Mouse (Mus musculus): ENCODE data around the gene Mpp3. TPM values are rescaled to one million over a fixed set of nuclear protein-coding genes. Genes with fewer than 3 reads are reported as not detected.

The Mpp3 gene
- total RNA-seq (2017), result not detected in 2 replicates

DNA sequence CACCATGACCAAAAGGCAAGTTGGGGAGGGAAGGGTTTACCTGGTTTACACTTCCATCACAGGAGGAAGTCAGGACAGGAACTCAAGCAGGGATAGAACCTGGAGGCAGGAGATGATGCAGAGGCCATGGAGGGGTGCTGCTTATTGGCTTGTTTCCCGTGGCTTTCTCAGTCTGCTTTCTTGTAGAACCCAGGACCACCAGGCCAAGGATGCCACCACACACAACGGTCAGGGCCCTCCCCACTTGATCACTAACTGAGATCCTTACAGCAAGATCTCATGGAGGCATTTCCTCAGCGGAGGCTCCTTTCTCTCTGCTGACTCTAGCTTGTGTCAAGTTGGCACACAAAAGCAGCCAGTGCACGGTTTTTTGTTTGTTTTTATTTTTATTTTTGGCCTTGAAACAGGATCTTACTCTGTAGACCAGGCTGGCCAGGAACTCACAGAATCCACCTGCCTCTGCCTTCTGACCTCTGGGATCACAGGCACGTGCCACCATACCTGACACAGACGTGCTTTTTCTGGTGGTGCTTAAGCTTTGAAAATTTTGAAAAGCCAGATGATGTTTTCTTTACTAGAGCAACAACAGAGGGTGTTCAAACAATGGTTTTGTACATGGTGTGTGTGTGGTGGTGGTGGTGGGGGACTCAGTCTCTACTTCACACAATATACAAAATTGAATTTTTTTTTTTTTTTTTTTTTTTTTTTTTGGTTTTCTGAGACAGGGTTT, at the start of gene Mpp3:
TSS of gene Mpp3 (minus strand) at position 375 of the 730 bp plus-strand sequence.
- no peak for ATAC-seq (ENCODE audit: extremely low read depth, insufficient number of reproducible peaks, low FRiP score, poor library complexity, severe bottlenecking)

- ATAC-seq (ENCODE audit: extremely low read depth, insufficient number of reproducible peaks, low FRiP score, poor library complexity, severe bottlenecking), result no peak
These were observed 45.5 kb upstream of the Mpp3 start for GRCm38 (mm10) chr11:102073722-102074121.

- no peak for ATAC-seq (ENCODE audit: extremely low read depth, insufficient number of reproducible peaks, low FRiP score, poor library complexity, severe bottlenecking)
These were observed 44.5 kb upstream of the Mpp3 start for GRCm38 (mm10) chr11:102072729-102073128.

DNA sequence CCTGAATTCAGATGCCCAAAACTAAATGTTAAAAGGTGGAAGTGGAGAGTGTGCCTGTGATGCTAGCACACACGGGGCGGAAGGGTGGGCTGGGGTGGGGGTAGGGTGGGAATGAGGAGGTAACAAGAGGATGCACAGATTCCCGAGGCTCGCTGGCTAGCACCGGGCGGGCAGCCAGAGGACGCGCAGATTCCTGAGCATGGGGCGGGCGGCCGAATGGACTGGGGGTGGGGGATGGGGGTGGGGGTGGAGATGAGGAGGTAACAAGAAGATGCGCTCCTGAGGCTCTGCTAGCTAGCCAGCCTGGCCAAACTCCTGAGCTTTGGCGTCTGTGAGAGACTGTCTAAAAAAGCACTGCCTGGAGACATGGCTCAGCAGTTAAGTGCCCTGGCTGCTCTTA, 42.2 kb upstream of the Mpp3 start:
- ATAC-seq (ENCODE audit: extremely low read depth, insufficient number of reproducible peaks, low FRiP score, poor library complexity, severe bottlenecking), result no peak

- no peak for ATAC-seq (ENCODE audit: extremely low read depth, insufficient number of reproducible peaks, low FRiP score, poor library complexity, severe bottlenecking)
These were observed 41.4 kb upstream of the Mpp3 start for GRCm38 (mm10) chr11:102069633-102070032.

DNA sequence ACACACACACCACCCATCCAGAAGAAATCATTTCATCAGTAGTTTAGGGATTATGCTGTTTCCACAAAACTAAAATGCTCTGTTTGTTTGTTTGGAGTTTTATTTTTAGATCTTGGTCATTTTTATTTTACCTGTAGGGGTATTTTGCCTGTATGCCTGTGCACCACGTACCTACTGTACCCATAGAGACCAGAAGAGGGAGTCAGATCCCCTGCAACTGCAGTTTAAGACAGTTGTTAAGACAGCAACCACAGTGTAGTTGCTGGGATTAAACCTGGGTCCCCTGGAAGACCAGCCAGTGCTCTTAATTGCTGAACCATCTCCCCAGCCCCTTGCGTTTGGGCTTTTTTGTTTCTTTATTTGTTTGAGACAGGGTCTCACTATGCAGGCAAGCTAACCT, 40.7 kb upstream of the Mpp3 start:
- ATAC-seq (ENCODE audit: extremely low read depth, insufficient number of reproducible peaks, low FRiP score, poor library complexity, severe bottlenecking), result no peak

- no peak for ATAC-seq (ENCODE audit: extremely low read depth, insufficient number of reproducible peaks, low FRiP score, poor library complexity, severe bottlenecking)
These were observed 34.8 kb upstream of the Mpp3 start for GRCm38 (mm10) chr11:102063076-102063475.

DNA sequence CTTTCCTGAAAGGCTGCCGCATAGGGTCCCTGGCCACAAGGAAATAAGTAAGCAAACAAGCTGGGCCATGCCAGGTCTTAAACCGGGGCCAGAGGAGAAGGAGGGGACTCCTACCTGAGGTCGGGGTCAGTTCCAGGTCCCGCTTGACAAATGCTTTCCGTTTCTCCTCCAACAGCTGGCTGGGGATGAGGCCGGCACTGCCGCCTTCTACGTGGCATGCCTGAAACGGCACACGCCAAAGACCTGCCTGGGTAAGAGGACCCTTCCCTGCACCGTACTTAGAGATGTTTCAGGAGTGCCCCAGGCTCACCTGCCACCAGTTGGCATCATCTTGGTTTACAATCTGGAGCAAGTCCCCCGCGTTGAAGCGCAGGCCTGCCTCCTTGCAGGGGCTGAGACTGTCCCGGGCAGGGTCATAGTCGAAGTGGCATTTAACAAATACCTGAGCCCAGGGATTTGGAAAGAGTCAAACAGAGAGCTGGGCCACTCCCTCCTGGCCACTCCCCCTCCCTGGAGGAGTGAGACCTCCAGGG, 33.7 kb upstream of the Mpp3 start:
- ATAC-seq (ENCODE audit: extremely low read depth, insufficient number of reproducible peaks, low FRiP score, poor library complexity, severe bottlenecking), result no peak

- ATAC-seq (ENCODE audit: extremely low read depth, insufficient number of reproducible peaks, low FRiP score, poor library complexity, severe bottlenecking), result no peak
These were observed 33.1 kb upstream of the Mpp3 start for GRCm38 (mm10) chr11:102061236-102061940.

DNA sequence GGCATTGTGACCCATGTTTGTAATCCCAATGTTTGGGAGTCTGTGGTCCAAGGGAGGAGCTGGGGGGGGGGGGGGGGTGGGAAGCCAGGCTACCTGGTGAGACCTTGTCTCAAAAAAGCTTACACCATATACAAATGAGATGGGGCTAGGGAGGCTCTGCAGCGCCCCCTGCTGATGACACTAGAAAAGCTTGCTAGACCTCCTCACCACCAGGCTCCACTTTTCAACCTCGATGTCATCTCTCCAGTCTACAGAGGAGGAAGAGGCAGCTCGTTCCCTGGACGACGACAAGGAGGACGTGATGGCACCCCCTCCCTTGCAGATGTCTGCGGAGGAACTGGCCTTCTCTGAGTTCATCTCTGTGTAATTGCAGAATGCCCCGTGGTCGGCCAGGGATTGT, 25.6 kb upstream of the Mpp3 start:
- no peak for ATAC-seq (ENCODE audit: extremely low read depth, insufficient number of reproducible peaks, low FRiP score, poor library complexity, severe bottlenecking)

- no peak for ATAC-seq (ENCODE audit: extremely low read depth, insufficient number of reproducible peaks, low FRiP score, poor library complexity, severe bottlenecking)
These were observed 24.9 kb upstream of the Mpp3 start for GRCm38 (mm10) chr11:102053183-102053582.

GRCm38 (mm10) chr11:102052697-102053096, 24.4 kb upstream of the Mpp3 start:
- ATAC-seq (ENCODE audit: extremely low read depth, insufficient number of reproducible peaks, low FRiP score, poor library complexity, severe bottlenecking), result no peak

- no peak for ATAC-seq (ENCODE audit: extremely low read depth, insufficient number of reproducible peaks, low FRiP score, poor library complexity, severe bottlenecking)
These were observed 23.7 kb upstream of the Mpp3 start for GRCm38 (mm10) chr11:102051954-102052353.

GRCm38 (mm10) chr11:102051541-102051940, 23.3 kb upstream of the Mpp3 start:
- ATAC-seq (ENCODE audit: extremely low read depth, insufficient number of reproducible peaks, low FRiP score, poor library complexity, severe bottlenecking), result no peak

DNA sequence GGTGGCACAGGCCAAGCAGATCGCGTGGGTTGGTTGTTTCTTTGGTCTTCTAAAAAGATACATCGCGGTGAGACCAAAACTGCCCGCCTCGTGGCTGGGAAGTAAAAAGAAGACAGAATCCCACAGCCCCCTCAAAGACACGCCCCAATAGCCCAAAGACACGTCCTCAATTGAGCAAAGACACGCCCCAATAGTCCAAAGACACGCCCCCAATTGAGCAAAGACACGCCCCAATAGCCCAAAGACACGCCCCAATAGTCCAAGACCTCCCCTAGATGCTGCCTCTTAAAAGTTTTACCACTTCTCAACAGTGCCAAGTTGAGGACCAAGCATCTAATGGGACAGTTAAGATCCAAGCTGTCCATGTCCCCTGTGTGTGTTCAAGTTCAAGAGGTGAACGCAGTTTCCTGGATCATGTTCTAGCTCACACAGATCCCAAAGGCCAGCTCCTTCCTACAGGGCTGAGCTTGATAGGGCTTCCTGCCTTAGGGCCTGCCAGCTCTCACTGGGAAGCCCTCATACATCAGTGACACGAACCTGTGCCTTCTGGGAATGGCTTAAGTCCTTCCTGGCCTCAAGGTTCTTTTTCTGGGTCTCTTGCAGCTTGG, 21.7 kb upstream of the Mpp3 start:
- ATAC-seq (ENCODE audit: extremely low read depth, insufficient number of reproducible peaks, low FRiP score, poor library complexity, severe bottlenecking), result no peak

DNA sequence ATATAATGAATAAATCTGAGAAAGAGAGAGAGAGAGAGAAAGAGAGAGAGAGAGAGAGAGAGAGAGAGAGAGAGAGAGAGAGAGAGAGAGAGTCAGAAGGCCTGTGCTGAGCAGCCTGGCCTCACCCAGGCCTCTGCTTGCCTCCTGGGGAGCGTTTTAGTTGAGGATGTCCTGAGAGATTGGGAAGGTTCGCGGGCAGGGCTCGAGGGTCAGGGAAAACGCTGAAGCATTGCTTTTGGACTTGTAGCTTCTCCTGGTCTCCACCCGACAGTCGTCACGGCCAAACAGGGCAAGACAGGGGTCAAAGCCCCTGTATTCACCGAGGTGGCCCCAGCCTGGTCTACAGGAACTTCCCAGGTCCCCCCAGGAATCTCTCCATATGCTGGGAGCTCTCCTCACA, 18.3 kb upstream of the Mpp3 start:
- no peak for ATAC-seq (ENCODE audit: extremely low read depth, insufficient number of reproducible peaks, low FRiP score, poor library complexity, severe bottlenecking)

DNA sequence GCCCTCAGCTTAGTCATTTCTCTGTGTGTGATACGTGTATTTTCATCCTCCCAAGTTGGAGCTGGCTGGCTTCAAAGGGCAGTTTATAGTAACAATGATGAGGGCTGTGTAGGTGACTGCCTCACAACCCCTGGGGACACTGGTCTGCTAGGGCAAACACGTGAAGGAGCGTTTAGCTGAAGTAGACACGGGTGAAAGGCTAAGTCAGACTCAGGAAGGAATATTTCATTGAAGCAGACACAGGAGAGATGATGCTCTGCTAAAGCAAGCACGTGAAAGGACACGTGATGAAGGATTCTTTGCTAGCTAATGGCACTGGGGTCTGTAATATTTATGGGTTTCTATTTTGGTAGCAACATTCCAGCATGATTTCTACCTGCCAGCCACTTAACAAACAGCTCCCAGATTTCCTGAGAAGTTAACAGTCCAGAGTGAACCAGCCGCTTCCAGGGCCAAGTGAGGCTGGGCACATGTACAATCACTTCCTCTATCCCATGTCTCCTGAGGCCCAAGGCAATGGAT, 16.5 kb upstream of the Mpp3 start:
- ATAC-seq (ENCODE audit: extremely low read depth, insufficient number of reproducible peaks, low FRiP score, poor library complexity, severe bottlenecking), result no peak

DNA sequence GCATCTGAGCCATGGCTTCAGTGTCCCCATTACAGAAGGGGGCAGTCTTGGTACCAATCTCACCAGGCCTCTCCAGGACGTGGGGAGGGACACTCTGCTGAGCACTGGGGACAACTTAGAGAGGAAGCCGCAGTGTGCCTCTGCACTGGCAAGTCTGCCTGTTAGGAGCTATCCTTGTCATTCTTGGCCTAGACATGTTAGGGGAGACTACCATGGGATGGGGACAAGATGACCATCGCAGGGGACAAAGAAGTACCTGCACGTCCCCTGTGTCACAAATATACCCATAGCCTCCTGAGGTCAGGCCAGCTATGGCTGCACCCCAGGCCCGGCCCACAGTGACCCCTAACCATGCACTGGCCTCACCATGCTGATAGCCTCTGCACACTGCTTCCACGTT, 15.1 kb upstream of the Mpp3 start:
- no peak for ATAC-seq (ENCODE audit: extremely low read depth, insufficient number of reproducible peaks, low FRiP score, poor library complexity, severe bottlenecking)

DNA sequence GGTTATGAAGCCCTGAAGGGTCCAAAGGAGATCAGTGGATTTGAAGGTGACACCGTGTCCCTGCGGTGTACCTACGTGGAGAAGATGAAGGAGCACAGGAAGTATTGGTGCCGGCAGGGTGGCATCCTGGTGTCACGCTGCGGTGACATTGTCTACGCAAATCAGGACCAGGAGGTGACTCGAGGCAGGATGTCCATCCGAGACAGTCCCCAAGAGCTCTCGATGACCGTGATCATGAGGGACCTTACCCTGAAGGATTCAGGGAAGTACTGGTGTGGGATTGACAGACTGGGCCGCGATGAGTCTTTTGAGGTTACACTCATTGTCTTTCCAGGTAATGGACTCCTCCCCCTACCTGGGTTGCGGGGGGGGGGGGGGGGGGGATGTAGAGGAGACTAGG, 14.7 kb upstream of the Mpp3 start:
- ATAC-seq (ENCODE audit: extremely low read depth, insufficient number of reproducible peaks, low FRiP score, poor library complexity, severe bottlenecking), result no peak
